Mouse (Mus musculus): Measurements from ENCODE around the gene 5830473C10Rik.

DNA sequence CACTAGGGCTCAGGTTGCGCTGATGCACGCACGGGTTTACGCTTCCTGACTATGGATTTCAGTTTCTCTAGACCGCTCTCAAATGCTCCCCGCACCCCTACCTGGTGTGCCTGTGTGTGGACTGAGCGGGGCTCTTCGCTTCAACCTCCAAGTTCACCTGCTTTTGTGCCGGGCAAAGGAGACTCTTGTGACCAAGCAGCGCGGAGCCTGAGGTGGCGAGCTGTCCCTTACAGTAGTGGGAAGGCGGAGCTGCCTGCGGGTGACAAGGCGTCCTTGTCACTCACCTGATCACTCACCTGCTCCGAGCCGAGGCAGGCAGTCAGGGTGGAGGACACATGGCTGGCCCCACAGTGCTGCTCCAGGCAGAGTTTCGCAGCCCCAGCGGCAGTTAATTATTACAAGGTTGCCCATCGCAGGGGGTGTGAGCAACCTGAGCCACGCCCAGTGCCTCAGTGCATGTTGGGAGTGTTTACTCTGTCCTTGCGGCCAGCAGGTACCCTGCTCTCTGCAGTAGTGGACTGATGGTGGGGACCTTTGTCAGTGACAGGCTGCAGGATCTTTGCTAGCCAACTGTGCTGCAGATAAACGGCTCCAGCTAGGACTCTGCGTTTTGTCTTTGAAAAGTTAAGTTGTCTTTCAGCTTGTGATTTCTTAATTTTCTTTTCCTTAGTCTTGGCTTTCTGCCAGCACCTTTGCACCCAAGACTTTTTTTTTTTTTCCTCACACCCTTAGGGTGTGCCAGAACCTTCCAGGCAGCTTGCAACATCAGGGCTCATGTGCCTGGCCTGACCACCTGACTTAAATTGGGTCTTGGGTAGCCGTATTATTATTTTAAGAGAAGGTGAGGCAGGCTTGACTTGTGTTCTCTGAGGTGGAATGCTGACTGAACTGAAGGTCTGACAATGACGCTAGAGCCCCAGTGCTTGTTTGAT lies 79.6 kb downstream of the 5830473C10Rik start, which contains the start of gene Rassf6:
- TF ChIP-seq POLR2A (IDR thresholded peaks at IDR 0.05; ENCODE audit: low read depth, low read length) (peak; percentile 28; the same call in 1 of the 2 replicates), CTCF (IDR thresholded peaks at IDR 0.05; ENCODE audit: extremely low read depth, insufficient read length, insufficient replicate concordance, low read depth, low read length) (no peak)
